Mouse (Mus musculus) CH12.LX (cell line): ENCODE results near the gene Slc12a7. TPM values are rescaled to one million over a fixed set of nuclear protein-coding genes. Genes with fewer than 3 reads are reported as not detected.

Experiments
- DNase-seq: peaks from one replicate; pipeline ENCODE4 v3.0.0-alpha.2; 2013; ENCODE audit errors: extremely low read depth
- H3K27ac ChIP-seq: 2 replicates; pipeline ENCODE4 v1.5.1; 2012; ENCODE audit warnings: low read depth, mild to moderate bottlenecking, control low read depth, moderate library complexity; ENCODE audit not compliant: insufficient read depth
- H3K27me3 ChIP-seq: replicated peaks from 2 replicates; pipeline ENCODE3; 2012; ENCODE audit warnings: inconsistent platforms
- H3K36me3 ChIP-seq, 2 experiments: replicated peaks in 1 of 2; 2 replicates each; pipeline versions ENCODE3 to v1.6.1; 2012; ENCODE audit warnings: inconsistent platforms in 1 of 2, low read length in 1 of 2, mild to moderate bottlenecking in 1 of 2, mixed read lengths in 1 of 2, moderate library complexity in 1 of 2; ENCODE audit not compliant: control insufficient read depth in 1 of 2, insufficient read depth in 1 of 2
- H3K4me1 ChIP-seq, 2 experiments: 2 replicates each; pipeline ENCODE4 v1.6.1; 2012; ENCODE audit warnings: inconsistent platforms in 1 of 2, moderate library complexity in 1 of 2; ENCODE audit not compliant: insufficient read depth in 2 of 2, control insufficient read depth in 1 of 2
- H3K4me2 ChIP-seq: 2 replicates; pipeline ENCODE4 v1.6.1; 2012; ENCODE audit warnings: low read depth, mild to moderate bottlenecking, control low read depth; ENCODE audit not compliant: poor library complexity, insufficient read depth, severe bottlenecking
- H3K4me3 ChIP-seq, 3 experiments: fragments of 150-350 bp in 1 of 3; sonication (generic) in 1 of 3; replicated peaks in 1 of 3; 2 replicates each; pipeline versions ENCODE3 to v1.5.1; 2011 to 2012; ENCODE audit warnings: low read depth in 2 of 3, low read length in 2 of 3, mild to moderate bottlenecking in 2 of 3, moderate library complexity in 2 of 3, control low read depth in 1 of 3, improper control_type of control experiment in 1 of 3, inconsistent platforms in 1 of 3, mixed read lengths in 1 of 3; ENCODE audit not compliant: poor library complexity in 1 of 3
- H3K79me2 ChIP-seq: replicated peaks from 2 replicates; pipeline ENCODE4 v1.6.1; 2012; ENCODE audit warnings: mild to moderate bottlenecking, moderate library complexity; ENCODE audit not compliant: control insufficient read depth, poor library complexity, insufficient read depth, severe bottlenecking; ENCODE audit errors: extremely low read depth
- H3K9ac ChIP-seq: 2 replicates; pipeline ENCODE4 v1.6.1; 2012; ENCODE audit warnings: low read depth, mild to moderate bottlenecking, control low read depth, moderate library complexity; ENCODE audit not compliant: insufficient read depth
- H3K9me3 ChIP-seq: replicated peaks from 2 replicates; pipeline ENCODE3; 2012; ENCODE audit warnings: low read length, inconsistent platforms, mixed read lengths
- CHD1 ChIP-seq: IDR thresholded peaks from 2 replicates; pipeline ENCODE4 v1.6.1; 2012; ENCODE audit warnings: low read depth, low read length, improper control_type of control experiment, inconsistent platforms
- CTCF ChIP-seq, 2 experiments: IDR thresholded peaks in 1 of 2; conservative IDR thresholded peaks in 1 of 2; 2 replicates each; pipeline ENCODE4 v1.5.1; 2011 to 2012; ENCODE audit warnings: low read depth in 2 of 2, low read length in 2 of 2, improper control_type of control experiment in 1 of 2, inconsistent platforms in 1 of 2, mild to moderate bottlenecking in 1 of 2, moderate library complexity in 1 of 2
- EP300 ChIP-seq: IDR thresholded peaks from 2 replicates; pipeline ENCODE4 v1.6.1; 2011; ENCODE audit warnings: low read length, improper control_type of control experiment
- ETS1 ChIP-seq: conservative IDR thresholded peaks from 2 replicates; pipeline ENCODE4 v1.6.1; 2012; ENCODE audit warnings: low read depth, mild to moderate bottlenecking, inconsistent platforms, low read length, improper control_type of control experiment, moderate library complexity
- GABPA ChIP-seq: IDR thresholded peaks from 2 replicates; pipeline ENCODE4 v1.6.1; 2012; ENCODE audit warnings: low read depth, low read length, improper control_type of control experiment, inconsistent platforms; ENCODE audit not compliant: insufficient replicate concordance
- HCFC1 ChIP-seq: IDR thresholded peaks from 2 replicates; pipeline ENCODE4 v1.6.1; 2012; ENCODE audit warnings: low read depth, mild to moderate bottlenecking, inconsistent platforms, low read length, improper control_type of control experiment
- JUND ChIP-seq: conservative IDR thresholded peaks from 2 replicates; pipeline ENCODE4 v1.6.1; 2011; ENCODE audit warnings: low read depth, low read length, improper control_type of control experiment
- KAT2A ChIP-seq: IDR thresholded peaks from 2 replicates; pipeline ENCODE4 v1.6.1; 2012; ENCODE audit warnings: low read length, improper control_type of control experiment, inconsistent platforms; ENCODE audit not compliant: insufficient replicate concordance
- MAX ChIP-seq: IDR thresholded peaks from 2 replicates; pipeline ENCODE4 v1.6.1; 2011; ENCODE audit warnings: low read length, improper control_type of control experiment
- MEF2A ChIP-seq: IDR thresholded peaks from 2 replicates; pipeline ENCODE4 v1.6.1; 2014; ENCODE audit warnings: low read depth, mild to moderate bottlenecking, inconsistent platforms, low read length, improper control_type of control experiment, borderline replicate concordance
- MXI1 ChIP-seq: IDR thresholded peaks from 2 replicates; pipeline ENCODE4 v1.6.1; 2011; ENCODE audit warnings: mild to moderate bottlenecking, low read depth, low read length, improper control_type of control experiment
- MYC ChIP-seq: IDR thresholded peaks from 2 replicates; pipeline ENCODE4 v1.6.1; 2011; ENCODE audit warnings: low read depth, mild to moderate bottlenecking, improper control_type of control experiment, low read length
- NELFE ChIP-seq: IDR thresholded peaks from 2 replicates; pipeline ENCODE4 v1.6.1; 2011; ENCODE audit warnings: low read depth, low read length, improper control_type of control experiment
- NRF1 ChIP-seq: IDR thresholded peaks from 2 replicates; pipeline ENCODE4 v1.6.1; 2014; ENCODE audit warnings: low read depth, mild to moderate bottlenecking, inconsistent platforms, low read length, improper control_type of control experiment, moderate library complexity
- POLR2AphosphoS2 ChIP-seq: IDR thresholded peaks from 2 replicates; pipeline ENCODE4 v1.6.1; 2011; ENCODE audit warnings: low read depth, low read length, improper control_type of control experiment
- RCOR1 ChIP-seq: conservative IDR thresholded peaks from 2 replicates; pipeline ENCODE4 v1.6.1; 2012; ENCODE audit warnings: low read depth, mild to moderate bottlenecking, inconsistent platforms, low read length, improper control_type of control experiment
- SMC3 ChIP-seq: IDR thresholded peaks from 2 replicates; pipeline ENCODE4 v1.6.1; 2011; ENCODE audit warnings: low read depth, low read length, improper control_type of control experiment
- TCF12 ChIP-seq: IDR thresholded peaks from 2 replicates; pipeline ENCODE4 v1.6.1; 2014; ENCODE audit warnings: low read depth, mild to moderate bottlenecking, inconsistent platforms, low read length, improper control_type of control experiment
- UBTF ChIP-seq: IDR thresholded peaks from 2 replicates; pipeline ENCODE4 v1.6.1; 2012; ENCODE audit warnings: low read depth, mild to moderate bottlenecking, inconsistent platforms, low read length, improper control_type of control experiment, moderate library complexity
- USF1 ChIP-seq: IDR thresholded peaks from 2 replicates; pipeline ENCODE4 v1.6.1; 2014; ENCODE audit warnings: low read depth, mild to moderate bottlenecking, inconsistent platforms, low read length, improper control_type of control experiment
- USF2 ChIP-seq: conservative IDR thresholded peaks from 2 replicates; pipeline ENCODE4 v1.6.1; 2011; ENCODE audit warnings: low read depth, low read length, improper control_type of control experiment
- ZC3H11A ChIP-seq: IDR thresholded peaks from 2 replicates; pipeline ENCODE4 v1.6.1; 2012; ENCODE audit warnings: low read depth, mild to moderate bottlenecking, inconsistent platforms, low read length, improper control_type of control experiment
- ZKSCAN1 ChIP-seq: IDR thresholded peaks from 2 replicates; pipeline ENCODE4 v1.6.1; 2012; ENCODE audit warnings: low read depth, inconsistent platforms, low read length, improper control_type of control experiment, borderline replicate concordance
- ZMIZ1 ChIP-seq: IDR thresholded peaks from 2 replicates; pipeline ENCODE4 v1.6.1; 2012; ENCODE audit warnings: low read depth, mild to moderate bottlenecking, inconsistent platforms, low read length, improper control_type of control experiment
- dilution Hi-C: fragments of 300-500 bp; cut with MboI; formaldehyde crosslinking; loops from 2 replicates; pipeline ENCODE4 v1.14.3; 2020; ENCODE audit warnings: low sequenced_read_pairs; ENCODE audit not compliant: extremely low pct_unique_long_range_greater_than_20kb, extremely low pct_ligation_motif_present
- in situ Hi-C: fragments of 300-500 bp; cut with MboI; formaldehyde crosslinking; loops from 3 replicates; pipeline ENCODE4 v1.14.3; 2019; ENCODE audit warnings: low sequenced_read_pairs, low pct_ligation_motif_present, low pct_unique_long_range_greater_than_20kb, mixed read lengths
- polyA plus RNA-seq: library from polyadenylated mRNA; unstranded; fragments of >175 nt; gene quantifications from 2 replicates; pipeline ENCODE4 v1.2.1, GENCODE M21; 2012; ENCODE audit warnings: low read depth; ENCODE audit not compliant: insufficient read length
- total RNA-seq, 2 experiments: library from RNA; depleted of rRNA; stranded (reverse); fragments of 300-350 nt in 1 of 2; fragments of >200 nt in 1 of 2; gene quantifications; 2 replicates each; pipeline ENCODE4 v1.2.3; 2012 to 2014

Slc12a7 gene
- total and polyA plus RNA-seq, 3 experiments, result 1.0 to 5.8 (median 2.5) TPM

DNA sequence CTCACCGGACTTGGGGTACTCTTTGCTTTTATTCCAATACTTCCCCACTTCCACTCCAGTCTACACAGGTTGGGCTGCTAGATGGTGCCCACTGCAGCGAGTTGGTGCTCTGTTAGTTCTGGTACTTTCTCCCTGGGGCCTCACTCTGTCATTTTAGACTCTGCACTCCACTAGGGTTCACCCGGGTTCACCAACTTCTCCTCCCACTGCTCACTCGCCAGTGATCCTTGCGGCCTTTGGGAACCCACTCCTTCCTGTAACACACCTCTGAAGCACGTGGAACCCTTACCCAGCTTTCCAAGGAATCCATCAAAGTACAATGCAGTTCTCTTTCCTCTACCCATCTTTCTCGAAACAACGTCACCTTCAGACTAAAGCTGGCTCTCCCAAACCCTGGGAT, 104.8 kb downstream of the Slc12a7 start:
- Histone ChIP-seq H3K9ac (no peak overlapping the region), H3K9me3 (no peaks in the 10 kb centered on the region), H3K4me1 (peaks cover 0 to 3% of the 10 kb centered on the region in 2 experiments; a peak in 2 of 4 replicates), H3K27ac (no peak overlapping the region), H3K27me3 (peaks cover 52% of the 10 kb centered on the region), H3K4me3 (no peak overlapping the region), H3K4me2 (no peak overlapping the region), H3K79me2 (no peaks in the 10 kb centered on the region), H3K36me3 (no peaks in the 10 kb centered on the region)
- in situ Hi-C loops (no loop called here), dilution Hi-C loops (no loop called here)
- DNase-seq, result no peak
- TF ChIP-seq EP300 (no peak), RCOR1 (no peak), CTCF (conservative IDR thresholded peaks at IDR 0.05 in 1 of 2, IDR thresholded peaks at IDR 0.05 in 1 of 2; ENCODE audit: low read depth in 2 of 2, low read length in 2 of 2) (no peak), ETS1 (no peak), NELFE (no peak), CHD1 (no peak), ZMIZ1 (no peak), JUND (no peak), USF1 (no peak), POLR2AphosphoS2 (no peak), USF2 (no peak), SMC3 (no peak), TCF12 (no peak), MEF2A (no peak), MAX (no peak), ZC3H11A (no peak), HCFC1 (no peak)

GRCm38 (mm10) chr13:73839137-73839548, 106.2 kb downstream of the Slc12a7 start:
- dilution Hi-C loops, result no loop called here
- no peak for TF ChIP-seq CTCF (conservative IDR thresholded peaks at IDR 0.05 in 1 of 2, IDR thresholded peaks at IDR 0.05 in 1 of 2; ENCODE audit: low read depth in 2 of 2, low read length in 2 of 2)
- no peak for TF ChIP-seq GABPA
- TF ChIP-seq MXI1, result no peak
- no peak for TF ChIP-seq KAT2A
- TF ChIP-seq USF1, result no peak
- no peak for TF ChIP-seq POLR2AphosphoS2
- TF ChIP-seq JUND, result no peak
- no peak for TF ChIP-seq ZKSCAN1
- TF ChIP-seq UBTF, result no peak
- TF ChIP-seq MYC, result no peak
- TF ChIP-seq NRF1, result no peak
- TF ChIP-seq CHD1, result no peak
- H3K36me3 ChIP-seq, result no peaks in the 10 kb centered on the region
- H3K4me2 ChIP-seq, result no peak overlapping the region
- no peak overlapping the region for H3K9ac ChIP-seq
- no peak for DNase-seq
- peaks cover 64% of the 10 kb centered on the region for H3K27me3 ChIP-seq
- no peak overlapping the region for H3K27ac ChIP-seq
- H3K9me3 ChIP-seq, result no peaks in the 10 kb centered on the region
- peaks cover 0 to 3% of the 10 kb centered on the region in 2 experiments; a peak in 2 of 4 replicates for H3K4me1 ChIP-seq
- no peak overlapping the region for H3K4me3 ChIP-seq
- in situ Hi-C loops, result no loop called here
- no peaks in the 10 kb centered on the region for H3K79me2 ChIP-seq
